Mouse (Mus musculus): ENCODE measurements at regions not wholly inside any gene's neighbourhood (a gene's known extent, or its start where the extent isn't known, plus 50 kb on each side); places are given as distances from the start of the nearest gene placed in this dataset.

DNA sequence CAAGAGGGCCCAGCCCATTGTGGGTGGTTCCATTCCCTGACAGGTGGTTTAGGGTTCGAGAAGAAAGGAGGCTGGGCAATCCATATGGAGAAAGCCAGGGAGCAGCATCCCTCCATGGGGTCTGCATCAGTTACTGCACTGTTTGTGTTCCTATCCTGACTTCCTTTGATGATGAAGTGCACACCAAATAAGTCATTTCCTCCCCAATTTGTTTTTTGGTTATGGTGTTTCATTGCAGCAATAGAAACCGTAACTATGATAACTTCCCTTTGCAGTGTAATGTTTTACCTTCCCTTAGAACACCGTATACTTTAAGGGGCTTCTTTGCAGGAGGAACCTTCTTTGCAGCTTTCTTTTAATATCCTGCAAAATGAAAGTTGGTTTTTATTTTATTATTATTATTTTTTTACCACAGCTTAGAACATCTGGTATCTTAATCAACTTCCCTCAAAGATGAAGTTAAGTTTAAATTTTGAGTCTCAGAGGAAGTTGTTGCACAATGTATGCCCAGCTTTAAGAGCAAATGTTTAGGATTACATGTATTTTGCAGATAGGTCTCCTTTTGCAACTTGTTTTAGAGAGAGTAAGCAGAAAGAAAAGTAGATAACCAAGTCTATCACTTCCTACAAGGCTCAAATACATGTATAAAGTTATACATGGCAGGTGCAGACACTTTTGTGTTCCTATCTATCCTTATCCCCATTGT is 1059.1 kb downstream of the Diaph2 start:
- ChIA-PET POLR2A (interaction anchor here in 1 of 4 experiments (0.7 kb wide), 1 partner anchor 132 kb away, joined by 4 read pairs; no protein-coding TSS in a partner anchor), CTCF (no interaction called here)

DNA sequence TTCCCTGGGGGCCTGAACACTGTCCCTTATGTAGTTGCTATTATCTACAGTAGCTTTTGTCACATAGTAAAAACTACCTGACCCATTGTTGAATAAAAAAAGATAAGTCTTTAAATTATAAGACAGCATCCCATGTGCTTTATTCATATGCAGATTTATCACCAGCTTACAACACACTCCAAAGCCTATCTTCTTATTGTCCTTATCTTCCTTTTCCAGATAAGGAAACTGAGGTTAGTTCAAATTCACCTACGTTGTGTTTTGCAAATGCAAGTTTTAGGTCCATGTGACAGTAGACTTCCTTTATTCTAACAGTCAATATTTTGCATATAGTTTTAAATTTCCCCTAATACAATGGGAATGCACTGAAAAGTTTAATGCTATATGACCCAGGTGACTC is 1069.4 kb downstream of the Diaph2 start:
- ChIA-PET POLR2A (no interaction called here), CTCF (no interaction called here)

DNA sequence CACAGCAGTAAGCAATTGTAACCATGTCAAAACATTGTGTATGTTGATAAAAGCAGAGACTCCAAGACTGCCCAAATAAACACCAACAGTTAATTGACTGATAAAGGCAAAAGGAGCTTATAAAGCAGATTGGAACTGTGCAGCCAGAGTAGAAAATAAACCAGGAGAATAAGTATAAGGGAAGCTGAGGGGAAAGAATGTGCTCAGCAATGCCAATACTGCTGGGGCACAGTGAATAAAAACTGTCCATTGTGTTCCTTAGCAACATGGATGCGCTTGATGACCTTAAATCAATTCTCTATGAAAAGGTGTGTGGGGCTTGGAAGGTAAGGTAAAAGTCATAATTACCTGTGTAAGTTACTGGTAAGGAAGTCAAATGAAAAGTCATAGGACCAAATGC is 1070.2 kb downstream of the Diaph2 start:
- CTCF ChIA-PET, result no interaction called here

DNA sequence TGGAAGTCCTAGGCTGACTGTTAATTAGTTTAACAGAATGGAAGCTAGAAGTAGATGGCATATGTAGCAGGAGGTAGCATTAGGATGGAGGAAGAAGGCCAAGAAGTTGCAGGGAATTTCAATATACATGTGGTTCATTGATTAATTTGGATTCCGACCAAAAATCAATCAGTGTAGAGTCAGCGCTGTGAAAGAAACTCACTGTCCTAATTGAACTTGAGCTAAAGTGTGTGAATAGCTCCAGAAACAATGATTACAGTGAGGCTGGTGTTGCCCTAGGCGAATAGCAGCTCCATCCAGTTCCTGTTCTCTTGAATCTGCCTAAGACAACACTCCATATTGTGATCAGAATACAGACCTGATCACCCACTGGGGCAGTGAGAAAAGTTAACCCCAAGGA is 1070.6 kb downstream of the Diaph2 start:
- POLR2A ChIA-PET, result no interaction called here

More for the DNA sequence above, 1070.2 kb downstream of the Diaph2 start:
- POLR2A ChIA-PET, result no interaction called here

DNA sequence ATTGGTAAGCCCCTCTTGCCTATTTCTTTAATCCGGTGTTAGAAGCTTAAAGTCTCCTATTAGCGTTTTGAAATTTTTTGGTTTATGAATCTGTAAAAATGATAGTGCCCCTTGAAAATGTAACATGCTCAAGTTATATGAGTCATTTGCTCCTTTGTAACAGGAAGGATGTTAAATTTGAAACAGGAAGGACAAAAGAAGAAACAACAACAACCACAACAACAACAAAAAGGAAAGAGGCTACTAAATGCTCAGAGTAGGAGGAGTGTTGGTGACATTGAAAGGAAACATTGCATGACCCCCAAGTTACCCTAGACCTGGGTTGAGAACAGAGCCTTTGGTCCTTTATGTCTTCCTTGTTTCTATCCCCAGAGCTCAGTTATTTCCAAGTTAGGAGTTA is 1074.4 kb downstream of the Diaph2 start:
- ChIA-PET CTCF (no interaction called here), POLR2A (no interaction called here)

More for the DNA sequence above, 1070.6 kb downstream of the Diaph2 start:
- CTCF ChIA-PET, result no interaction called here

DNA sequence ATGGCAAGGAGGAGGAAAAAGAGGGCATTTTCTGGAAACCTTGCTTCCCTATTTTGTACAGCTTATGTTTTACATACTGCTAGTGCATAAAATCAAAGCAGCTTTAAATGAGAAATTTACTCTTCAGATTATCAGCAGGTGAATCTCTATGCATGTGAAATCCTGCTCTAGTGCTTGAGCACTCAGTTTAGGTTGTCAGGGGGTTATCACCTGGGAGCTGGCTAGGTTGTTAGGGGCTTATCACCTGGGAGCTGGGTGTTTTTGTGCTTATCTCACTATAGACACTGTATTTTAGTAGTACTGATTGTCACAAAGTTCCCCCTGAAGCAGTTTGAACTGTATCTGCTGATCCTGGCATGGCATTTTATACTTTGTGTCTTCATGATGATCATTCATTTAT is 1086.3 kb downstream of the Diaph2 start:
- POLR2A ChIA-PET, result no interaction called here
- CTCF ChIA-PET, result no interaction called here

DNA sequence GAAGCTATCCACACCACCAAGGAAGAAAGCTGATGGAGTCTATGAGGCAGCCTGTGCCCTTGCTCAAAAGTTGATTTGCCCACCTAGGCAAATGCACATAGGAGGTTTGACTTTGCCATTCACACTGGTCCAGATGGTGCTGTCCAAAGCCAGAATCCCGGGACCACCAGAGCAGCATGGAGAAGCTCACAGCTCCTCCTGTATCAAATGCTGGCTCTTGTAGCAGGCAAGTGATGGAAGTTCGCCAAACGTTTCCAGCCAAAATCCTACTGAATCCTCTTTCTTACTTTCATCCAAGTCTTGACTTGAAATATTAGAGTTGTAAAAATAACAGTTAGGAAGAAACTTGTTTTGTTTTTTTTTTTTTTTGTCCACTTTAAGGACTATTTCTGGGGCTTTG is 1093.6 kb downstream of the Diaph2 start:
- CTCF ChIA-PET, result no interaction called here
- POLR2A ChIA-PET, result no interaction called here

GRCm38 (mm10) chrX:130866506-130866905 is 1117.0 kb downstream of the Diaph2 start:
- POLR2A ChIA-PET, result no interaction called here
- CTCF ChIA-PET, result no interaction called here

DNA sequence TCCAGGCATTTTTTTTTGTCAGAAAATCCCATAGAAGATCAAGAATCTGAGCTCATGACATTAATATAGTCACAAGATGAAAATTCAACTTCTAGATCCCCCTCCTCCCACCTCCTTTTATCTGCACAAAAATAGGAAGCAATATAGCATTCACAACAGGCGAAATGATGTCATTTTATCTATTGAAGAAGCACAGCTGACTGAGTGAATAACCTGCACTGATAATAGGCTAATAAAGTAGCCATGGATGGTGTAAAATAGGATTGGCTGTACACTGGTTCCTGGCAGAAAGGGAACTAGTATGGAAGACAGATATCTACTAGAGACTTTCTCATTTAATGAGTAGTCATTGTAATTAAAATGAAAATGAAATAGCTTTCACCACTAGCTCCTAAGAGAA is 1124.6 kb downstream of the Diaph2 start:
- CTCF ChIA-PET, result no interaction called here
- POLR2A ChIA-PET, result no interaction called here

- ChIA-PET CTCF (no interaction called here), POLR2A (no interaction called here)
Observed at GRCm38 (mm10) chrX:130875289-130875688, 1125.7 kb downstream of the Diaph2 start.

GRCm38 (mm10) chrX:130876120-130876519 is 1126.6 kb downstream of the Diaph2 start:
- ChIA-PET CTCF (no interaction called here), POLR2A (no interaction called here)

Measured in embryonic stem cell, embryonic (primary cell).